Mouse (Mus musculus): Measurements from ENCODE around the gene Map10.

- TF ChIP-seq POLR2A (IDR thresholded peaks at IDR 0.05; ENCODE audit: insufficient read length, low read depth) (no peak), MYOG (IDR thresholded peaks at IDR 0.05; ENCODE audit: control insufficient read depth in 1 of 3, insufficient read depth in 1 of 3, insufficient read length in 2 of 3, low read depth in 2 of 3) (no peak), MAX (IDR thresholded peaks at IDR 0.05; ENCODE audit: low read depth) (no peak), USF1 (IDR thresholded peaks at IDR 0.05; ENCODE audit: low read depth) (no peak), REST (IDR thresholded peaks at IDR 0.05; ENCODE audit: insufficient read depth, insufficient read length) (no peak), POLR2AphosphoS2 (IDR thresholded peaks at IDR 0.05; ENCODE audit: insufficient read length, low read depth) (no peak), E2F4 (IDR thresholded peaks at IDR 0.05; ENCODE audit: insufficient read depth) (no peak), CEBPB (IDR thresholded peaks at IDR 0.05; ENCODE audit: insufficient read depth, poor library complexity, severe bottlenecking) (no peak)
These were observed 39.6 kb downstream of the Map10 start for GRCm38 (mm10) chr8:125709171-125709570.

Data from myocyte (in vitro differentiated cells).